Mouse (Mus musculus): ENCODE results near the gene Rab39b. TPM values are rescaled to one million over a fixed set of nuclear protein-coding genes. Genes with fewer than 3 reads are reported as not detected.

Gene Rab39b
- polyA plus RNA-seq (2012; rRNA removed), result 12.1 and 15.0 TPM in 2 replicates

GRCm38 (mm10) chrX:75577582-75578324 is at the start of gene Rab39b:
Gene Rab39b (minus strand): TSS chrX:75578231.

Other genes starting within 250 kb of the Rab39b start
- 19.7 and 20.0 TPM in 2 replicates for gene Fundc2, start 195.8 kb downstream of the Rab39b start, polyA plus RNA-seq (2012; rRNA removed)
- gene F8, start 195.6 kb downstream of the Rab39b start, polyA plus RNA-seq (2012; rRNA removed), result 0.56 and 0.66 TPM in 2 replicates
- 20.2 and 21.7 TPM in 2 replicates for gene Cmc4, start 161.6 kb downstream of the Rab39b start, polyA plus RNA-seq (2012; rRNA removed)
- gene Mtcp1, start 161.6 kb downstream of the Rab39b start, polyA plus RNA-seq (2012; rRNA removed), result 10.7 and 12.4 TPM in 2 replicates
- 24.9 and 29.5 TPM in 2 replicates for gene Brcc3, start 161.6 kb downstream of the Rab39b start, polyA plus RNA-seq (2012; rRNA removed)
- gene Vbp1, start 63.9 kb downstream of the Rab39b start, polyA plus RNA-seq (2012; rRNA removed), result 87.2 and 103 TPM in 2 replicates

All from central nervous system, embryonic 14 days (tissue).